Mouse (Mus musculus) ES-Bruce4 (cell line): Measurements from ENCODE around the gene Slc3a2. TPM values are rescaled to one million over a fixed set of nuclear protein-coding genes. Genes with fewer than 3 reads are reported as not detected.

Experiments
- H3K27ac ChIP-seq: 2 replicates; pipeline ENCODE4 v1.5.1; 2012; ENCODE audit warnings: low read length, inconsistent platforms; ENCODE audit not compliant: insufficient read depth
- H3K27me3 ChIP-seq: 2 replicates; pipeline ENCODE4 v1.6.1; 2012; ENCODE audit warnings: mild to moderate bottlenecking, low read length, inconsistent platforms; ENCODE audit not compliant: control insufficient read depth, poor library complexity, insufficient read depth, severe bottlenecking
- H3K36me3 ChIP-seq: 2 replicates; pipeline ENCODE4 v1.6.1; 2012; ENCODE audit warnings: inconsistent platforms, mild to moderate bottlenecking, low read length, moderate library complexity; ENCODE audit not compliant: control insufficient read depth, poor library complexity, insufficient read depth, severe bottlenecking
- H3K4me1 ChIP-seq: one replicate; pipeline ENCODE4 v1.8.1; 2011; ENCODE audit warnings: low read length; ENCODE audit not compliant: control insufficient read depth, insufficient read depth
- H3K4me3 ChIP-seq: 2 replicates; pipeline ENCODE4 v1.5.1; 2011; ENCODE audit warnings: low read depth, mild to moderate bottlenecking, low read length
- H3K9ac ChIP-seq: 2 replicates; pipeline ENCODE4 v1.6.1; 2012; ENCODE audit warnings: low read depth, mild to moderate bottlenecking, inconsistent platforms; ENCODE audit not compliant: poor library complexity, severe bottlenecking
- H3K9me3 ChIP-seq: replicated peaks from 2 replicates; pipeline ENCODE4 v1.6.1; 2012; ENCODE audit warnings: mild to moderate bottlenecking, low read length, inconsistent platforms; ENCODE audit not compliant: control insufficient read depth, poor library complexity, insufficient read depth, severe bottlenecking
- CTCF ChIP-seq: IDR thresholded peaks from one replicate; pipeline ENCODE4 v1.8.1; 2011; ENCODE audit warnings: low read depth, low read length
- EP300 ChIP-seq: IDR thresholded peaks from 2 replicates; pipeline ENCODE4 v1.6.1; 2011; ENCODE audit warnings: low read depth, low read length; ENCODE audit not compliant: insufficient read depth
- POLR2A ChIP-seq: IDR thresholded peaks from one replicate; pipeline ENCODE4 v1.8.1; 2011; ENCODE audit warnings: low read length; ENCODE audit not compliant: insufficient read depth
- polyA plus RNA-seq: library from polyadenylated mRNA; stranded (reverse); fragments of >200 nt; gene quantifications from 2 replicates; pipeline ENCODE4 v1.2.4, GENCODE M21; 2011; ENCODE audit warnings: low read depth; ENCODE audit not compliant: missing spikeins, insufficient read depth, insufficient read length

Gene Slc3a2
- polyA plus RNA-seq, 1 experiment, result 170 TPM

- no peak for TF ChIP-seq EP300
- Histone ChIP-seq H3K36me3 (no peaks in the 10 kb centered on the region), H3K9ac (no peak overlapping the region), H3K27me3 (no peaks in the 10 kb centered on the region), H3K27ac (no peak overlapping the region), H3K4me3 (no peak overlapping the region), H3K9me3 (no peaks in the 10 kb centered on the region), H3K4me1 (peaks cover 3% of the 10 kb centered on the region)
Observed at GRCm38 (mm10) chr19:8673336-8674063, 49.7 kb downstream of the Slc3a2 start.

- TF ChIP-seq POLR2A, result no peak
- TF ChIP-seq CTCF, result no peak
- no peak for TF ChIP-seq EP300
- Histone ChIP-seq H3K9me3 (no peaks in the 10 kb centered on the region), H3K4me3 (no peak overlapping the region)
Observed at GRCm38 (mm10) chr19:8672859-8673258, 50.3 kb downstream of the Slc3a2 start.

GRCm38 (mm10) chr19:8665746-8666145 lies 57.4 kb downstream of the Slc3a2 start:
- Histone ChIP-seq H3K27ac (no peak overlapping the region), H3K4me3 (no peak overlapping the region), H3K4me1 (no peaks in the 10 kb centered on the region), H3K9me3 (no peaks in the 10 kb centered on the region), H3K36me3 (no peaks in the 10 kb centered on the region), H3K27me3 (no peaks in the 10 kb centered on the region), H3K9ac (no peak overlapping the region)
- TF ChIP-seq POLR2A (no peak), CTCF (no peak), EP300 (no peak)

More at GRCm38 (mm10) chr19:8672859-8673258, 50.3 kb downstream of the Slc3a2 start:
- Histone ChIP-seq H3K9ac (no peak overlapping the region), H3K27me3 (no peaks in the 10 kb centered on the region), H3K36me3 (no peaks in the 10 kb centered on the region), H3K27ac (no peak overlapping the region), H3K4me1 (peaks cover 3% of the 10 kb centered on the region)

GRCm38 (mm10) chr19:8664859-8665258 lies 58.3 kb downstream of the Slc3a2 start:
- Histone ChIP-seq H3K36me3 (no peaks in the 10 kb centered on the region), H3K27ac (no peak overlapping the region), H3K9me3 (no peaks in the 10 kb centered on the region), H3K4me1 (no peaks in the 10 kb centered on the region), H3K4me3 (no peak overlapping the region), H3K9ac (no peak overlapping the region), H3K27me3 (no peaks in the 10 kb centered on the region)
- TF ChIP-seq CTCF, result no peak
- TF ChIP-seq EP300, result no peak
- no peak for TF ChIP-seq POLR2A

GRCm38 (mm10) chr19:8663911-8664421 lies 59.2 kb downstream of the Slc3a2 start:
- no peaks in the 10 kb centered on the region for H3K4me1 ChIP-seq
- H3K27ac ChIP-seq, result no peak overlapping the region
- no peaks in the 10 kb centered on the region for H3K27me3 ChIP-seq
- no peaks in the 10 kb centered on the region for H3K36me3 ChIP-seq
- no peaks in the 10 kb centered on the region for H3K9me3 ChIP-seq
- H3K4me3 ChIP-seq, result no peak overlapping the region
- no peak overlapping the region for H3K9ac ChIP-seq
- TF ChIP-seq EP300 (no peak), POLR2A (no peak)

- H3K4me1 ChIP-seq, result no peaks in the 10 kb centered on the region
- no peak within 1 kb of the TSS for H3K4me3 ChIP-seq
- H3K9me3 ChIP-seq, result no peaks in the 10 kb centered on the region
- H3K36me3 ChIP-seq, result no peaks in the 10 kb centered on the region
- no peaks in the 10 kb centered on the region for H3K27me3 ChIP-seq
- H3K27ac ChIP-seq, result no peak within 1 kb of the TSS
- no peak for TF ChIP-seq EP300
- no peak for TF ChIP-seq POLR2A
- no peak for TF ChIP-seq CTCF
- H3K9ac ChIP-seq, result no peak within 1 kb of the TSS
Observed at GRCm38 (mm10) chr19:8663360-8663839, 59.8 kb downstream of the Slc3a2 start, which contains the start of gene Chrm1. Chrm1 (plus strand) TSS chr19:8663789.
